Mouse (Mus musculus) kidney, embryonic 15.5 days (tissue): Measurements from ENCODE around the gene Dnttip1. TPM values are rescaled to one million over a fixed set of nuclear protein-coding genes. Genes with fewer than 3 reads are reported as not detected.
A peak's percentile ranks its signal among the peaks of the same experiment; 100 is the strongest.

Experiments
- ATAC-seq: fragments of 200-750 bp; cut with Nextera tagmentation; replicated peaks from 2 replicates; pipeline ENCODE4 v1.8.0; 2017; ENCODE audit warnings: moderate TSS enrichment; ENCODE audit not compliant: low FRiP score
- H3K27ac ChIP-seq: fragments of 300-500 bp; sonication (generic); 2 replicates; pipeline ENCODE4 v1.5.1; 2015; ENCODE audit warnings: mild to moderate bottlenecking, inconsistent platforms
- H3K27me3 ChIP-seq: fragments of 300-500 bp; sonication (generic); 2 replicates; pipeline ENCODE4 v1.6.1; 2015; ENCODE audit warnings: inconsistent platforms
- H3K36me3 ChIP-seq: fragments of 300-500 bp; sonication (generic); 2 replicates; pipeline ENCODE4 v1.6.1; 2015; ENCODE audit warnings: inconsistent platforms
- H3K4me1 ChIP-seq: fragments of 300-500 bp; sonication (generic); 2 replicates; pipeline ENCODE4 v1.6.1; 2015; ENCODE audit warnings: inconsistent platforms
- H3K4me2 ChIP-seq: fragments of 300-500 bp; sonication (generic); 2 replicates; pipeline ENCODE4 v1.6.1; 2015; ENCODE audit warnings: moderate library complexity, mild to moderate bottlenecking, inconsistent platforms
- H3K4me3 ChIP-seq: fragments of 300-500 bp; sonication (generic); replicated peaks from 2 replicates; pipeline ENCODE4 v1.5.1; 2015; ENCODE audit warnings: mild to moderate bottlenecking, inconsistent platforms
- H3K9ac ChIP-seq: fragments of 300-500 bp; sonication (generic); 2 replicates; pipeline ENCODE4 v1.6.1; 2015; ENCODE audit warnings: mild to moderate bottlenecking, inconsistent platforms
- H3K9me3 ChIP-seq: fragments of 300-500 bp; sonication (generic); replicated peaks from 2 replicates; pipeline ENCODE4 v1.6.1; 2016; ENCODE audit warnings: inconsistent platforms
- WGBS: fragments of 180-500 bp; shearing (Covaris S2); methylation state at CpG from one replicate; pipeline ENCODE4 v1.1.7; 2015; ENCODE audit warnings: mixed read lengths; 5-methylcytosine and 5-hydroxymethylcytosine counted together
- polyA plus RNA-seq: library from polyadenylated mRNA; unstranded; fragments of >200 nt; fragmentation: Nextera tagmentation; extraction: Ambion mirVana; gene quantifications from 2 replicates; pipeline ENCODE4 v1.2.1, GENCODE M21; 2015

Gene Dnttip1
- polyA plus RNA-seq, 1 experiment from 2014 or later, result 75.1 TPM

GRCm38 (mm10) chr2:164733259-164733658 is 12.5 kb upstream of the Dnttip1 start:
- H3K36me3 ChIP-seq, result no peaks in the 10 kb centered on the region
- WGBS, result 92% methylated on average over 2 of the region's 2 CpGs
- H3K27ac ChIP-seq, result no peak overlapping the region
- H3K4me1 ChIP-seq, result no peaks in the 10 kb centered on the region
- no peak overlapping the region for H3K4me3 ChIP-seq
- ATAC-seq, result no peak
- H3K9me3 ChIP-seq, result no peaks in the 10 kb centered on the region
- no peaks in the 10 kb centered on the region for H3K27me3 ChIP-seq
- no peak overlapping the region for H3K4me2 ChIP-seq
- H3K9ac ChIP-seq, result no peak overlapping the region

- no peaks in the 10 kb centered on the region for H3K4me1 ChIP-seq
- H3K9ac ChIP-seq, result no peak overlapping the region
- no peaks in the 10 kb centered on the region for H3K36me3 ChIP-seq
- no peak overlapping the region for H3K27ac ChIP-seq
- 79% methylated on average over 5 of the region's 5 CpGs for WGBS
- no peaks in the 10 kb centered on the region for H3K27me3 ChIP-seq
- H3K4me2 ChIP-seq, result no peak overlapping the region
- ATAC-seq, result no peak
- no peak overlapping the region for H3K4me3 ChIP-seq
- no peaks in the 10 kb centered on the region for H3K9me3 ChIP-seq
Measured at GRCm38 (mm10) chr2:164734839-164735238, 10.9 kb upstream of the Dnttip1 start.

- WGBS, result 88% methylated on average over 5 of the region's 5 CpGs
- no peaks in the 10 kb centered on the region for H3K27me3 ChIP-seq
- no peak for ATAC-seq
- no peaks in the 10 kb centered on the region for H3K4me1 ChIP-seq
- no peak overlapping the region for H3K27ac ChIP-seq
- no peak overlapping the region for H3K4me2 ChIP-seq
- H3K36me3 ChIP-seq, result no peaks in the 10 kb centered on the region
- H3K4me3 ChIP-seq, result no peak overlapping the region
- H3K9me3 ChIP-seq, result no peaks in the 10 kb centered on the region
- no peak overlapping the region for H3K9ac ChIP-seq
Measured at GRCm38 (mm10) chr2:164735446-164735845, 10.3 kb upstream of the Dnttip1 start.

- H3K27me3 ChIP-seq, result no peaks in the 10 kb centered on the region
- H3K36me3 ChIP-seq, result no peaks in the 10 kb centered on the region
- no peaks in the 10 kb centered on the region for H3K9me3 ChIP-seq
- no peak for ATAC-seq
- H3K4me1 ChIP-seq, result no peaks in the 10 kb centered on the region
- no peak overlapping the region for H3K4me2 ChIP-seq
- no peak overlapping the region for H3K9ac ChIP-seq
- H3K4me3 ChIP-seq, result no peak overlapping the region
- no peak overlapping the region for H3K27ac ChIP-seq
- 74% methylated on average over 3 of the region's 3 CpGs for WGBS
Measured at GRCm38 (mm10) chr2:164737377-164738090, 8.2 kb upstream of the Dnttip1 start.

GRCm38 (mm10) chr2:164739876-164740275 is 5.9 kb upstream of the Dnttip1 start:
- H3K4me2 ChIP-seq, result no peak overlapping the region
- WGBS, result 64% methylated on average over 7 of the region's 7 CpGs
- H3K27me3 ChIP-seq, result no peaks in the 10 kb centered on the region

GRCm38 (mm10) chr2:164744987-164745386 is 796 bp upstream of the Dnttip1 start:
- ATAC-seq, result no peak
- H3K4me3 ChIP-seq, result peak overlapping the region; percentile 85
- no peak overlapping the region for H3K27ac ChIP-seq
- no peaks in the 10 kb centered on the region for H3K27me3 ChIP-seq
- H3K9ac ChIP-seq, result peak overlapping the region; percentile 89
- WGBS, result 67% methylated on average over 13 of the region's 13 CpGs
- no peaks in the 10 kb centered on the region for H3K9me3 ChIP-seq
- H3K4me1 ChIP-seq, result peaks cover 20% of the 10 kb centered on the region
- H3K4me2 ChIP-seq, result peak overlapping the region; percentile 66
- peaks cover 28% of the 10 kb centered on the region for H3K36me3 ChIP-seq

More at GRCm38 (mm10) chr2:164739876-164740275, 5.9 kb upstream of the Dnttip1 start:
- Histone ChIP-seq H3K9me3 (no peaks in the 10 kb centered on the region), H3K36me3 (no peaks in the 10 kb centered on the region), H3K27ac (no peak overlapping the region), H3K4me3 (no peak overlapping the region), H3K4me1 (peaks cover 1% of the 10 kb centered on the region), H3K9ac (no peak overlapping the region)
- ATAC-seq, result no peak

- peaks cover 20% of the 10 kb centered on the region for H3K4me1 ChIP-seq
- no peak overlapping the region for H3K27ac ChIP-seq
- peak overlapping the region; percentile 89 for H3K9ac ChIP-seq
- WGBS, result 42% methylated on average over 8 of the region's 8 CpGs
- ATAC-seq, result no peak
- peak overlapping the region; percentile 66 for H3K4me2 ChIP-seq
- no peaks in the 10 kb centered on the region for H3K27me3 ChIP-seq
- peak overlapping the region; percentile 85 for H3K4me3 ChIP-seq
- no peaks in the 10 kb centered on the region for H3K9me3 ChIP-seq
- peaks cover 45% of the 10 kb centered on the region for H3K36me3 ChIP-seq
Measured at GRCm38 (mm10) chr2:164746693-164747092, 910 bp downstream of the Dnttip1 start.

- Histone ChIP-seq H3K4me1 (peaks cover 20% of the 10 kb centered on the region), H3K9ac (no peak overlapping the region), H3K9me3 (no peaks in the 10 kb centered on the region), H3K27ac (no peak overlapping the region), H3K4me2 (no peak overlapping the region), H3K4me3 (no peak overlapping the region), H3K27me3 (no peaks in the 10 kb centered on the region), H3K36me3 (peaks cover 60% of the 10 kb centered on the region)
- no peak for ATAC-seq
- 79% methylated on average over 4 of the region's 4 CpGs for WGBS
Measured at GRCm38 (mm10) chr2:164748191-164748590, 2.4 kb downstream of the Dnttip1 start.

- Histone ChIP-seq H3K4me2 (no peak overlapping the region), H3K36me3 (peaks cover 68% of the 10 kb centered on the region), H3K4me3 (no peak overlapping the region), H3K9me3 (no peaks in the 10 kb centered on the region), H3K4me1 (peaks cover 20% of the 10 kb centered on the region), H3K27ac (no peak overlapping the region), H3K27me3 (no peaks in the 10 kb centered on the region), H3K9ac (no peak overlapping the region)
- ATAC-seq, result no peak
- WGBS, result 85% methylated on average over 6 of the region's 6 CpGs
Measured at GRCm38 (mm10) chr2:164748991-164749390, 3.2 kb downstream of the Dnttip1 start.

- WGBS, result 88% methylated on average over 2 of the region's 2 CpGs
- Histone ChIP-seq H3K4me2 (no peak overlapping the region), H3K4me1 (peaks cover 2% of the 10 kb centered on the region; the same call in 1 of the 2 replicates), H3K4me3 (no peak overlapping the region), H3K27me3 (no peaks in the 10 kb centered on the region), H3K9ac (no peak overlapping the region), H3K36me3 (peaks cover 100% of the 10 kb centered on the region), H3K27ac (no peak overlapping the region), H3K9me3 (no peaks in the 10 kb centered on the region)
- ATAC-seq, result no peak
Measured at GRCm38 (mm10) chr2:164752454-164752853, 6.7 kb downstream of the Dnttip1 start.

- 73% methylated on average over 11 of the region's 11 CpGs for WGBS
Measured at GRCm38 (mm10) chr2:164754105-164754504, 8.3 kb downstream of the Dnttip1 start.

GRCm38 (mm10) chr2:164754800-164755199 is 9.0 kb downstream of the Dnttip1 start:
- 79% methylated on average over 2 of the region's 2 CpGs for WGBS

More at GRCm38 (mm10) chr2:164754105-164754504, 8.3 kb downstream of the Dnttip1 start:
- Histone ChIP-seq H3K4me1 (no peaks in the 10 kb centered on the region), H3K9me3 (no peaks in the 10 kb centered on the region), H3K4me3 (no peak overlapping the region), H3K27ac (no peak overlapping the region), H3K4me2 (no peak overlapping the region), H3K9ac (no peak overlapping the region), H3K27me3 (no peaks in the 10 kb centered on the region), H3K36me3 (peaks cover 100% of the 10 kb centered on the region)
- ATAC-seq, result no peak

GRCm38 (mm10) chr2:164757841-164758240 is 12.1 kb downstream of the Dnttip1 start:
- Histone ChIP-seq H3K9ac (no peak overlapping the region), H3K4me1 (no peaks in the 10 kb centered on the region), H3K9me3 (no peaks in the 10 kb centered on the region), H3K4me3 (no peak overlapping the region), H3K27me3 (no peaks in the 10 kb centered on the region), H3K36me3 (peaks cover 100% of the 10 kb centered on the region), H3K4me2 (no peak overlapping the region), H3K27ac (no peak overlapping the region)
- 84% methylated on average over 11 of the region's 11 CpGs for WGBS
- ATAC-seq, result no peak

More at GRCm38 (mm10) chr2:164754800-164755199, 9.0 kb downstream of the Dnttip1 start:
- H3K4me2 ChIP-seq, result no peak overlapping the region
- H3K4me3 ChIP-seq, result no peak overlapping the region
- no peak for ATAC-seq
- peaks cover 100% of the 10 kb centered on the region for H3K36me3 ChIP-seq
- no peak overlapping the region for H3K9ac ChIP-seq
- H3K4me1 ChIP-seq, result no peaks in the 10 kb centered on the region
- H3K27me3 ChIP-seq, result no peaks in the 10 kb centered on the region
- H3K9me3 ChIP-seq, result no peaks in the 10 kb centered on the region
- no peak overlapping the region for H3K27ac ChIP-seq
